Mouse (Mus musculus) gastrocnemius, adult 2 months (tissue): ENCODE data around the gene Tmem94. TPM values are rescaled to one million over a fixed set of nuclear protein-coding genes. Genes with fewer than 3 reads are reported as not detected.

ENCODE experiments used
- DNase-seq: peaks from one replicate; pipeline ENCODE4 v3.0.0; 2022
- H3K27ac ChIP-seq: fragments of 200-600 bp; 2 replicates; pipeline ENCODE4 v1.8.1; 2022; ENCODE audit warnings: mild to moderate bottlenecking
- H3K4me3 ChIP-seq: fragments of 200-600 bp; 2 replicates; pipeline ENCODE4 v1.8.1; 2022; ENCODE audit warnings: mild to moderate bottlenecking, moderate library complexity
- CTCF ChIP-seq: fragments of 200-600 bp; IDR thresholded peaks from 2 replicates; pipeline ENCODE4 v1.8.1; 2022; ENCODE audit warnings: antibody characterized with exemption, mild to moderate bottlenecking, moderate library complexity
- intact Hi-C: fragments of 180-260 bp; cut with DNase I; formaldehyde crosslinking; loops from one replicate; pipeline ENCODE4 v1.15.1; 2025
- total RNA-seq, 2 experiments: library from RNA; stranded (reverse); gene quantifications; 2 replicates each; pipeline ENCODE4 v1.2.3; 2021

Gene Tmem94
- total RNA-seq, 2 experiments from 2014 or later, result 90.6 to 99.5 TPM

GRCm38 (mm10) chr11:115813507-115814296 lies 48.5 kb downstream of the Tmem94 start, which contains the start of gene Caskin2:
Gene Caskin2 (minus strand): TSS chr11:115813639.
- Histone ChIP-seq H3K27ac (peak within 1 kb of the TSS; percentile 92), H3K4me3 (peak within 1 kb of the TSS; percentile 91)
- intact Hi-C loops, result loop anchor here (1.0 to 5.0 kb wide), 4 partner anchors 35 to 181 kb away; no protein-coding TSS in a partner anchor
- DNase-seq, result peak; percentile 98
- peak; percentile 96 for TF ChIP-seq CTCF

DNA sequence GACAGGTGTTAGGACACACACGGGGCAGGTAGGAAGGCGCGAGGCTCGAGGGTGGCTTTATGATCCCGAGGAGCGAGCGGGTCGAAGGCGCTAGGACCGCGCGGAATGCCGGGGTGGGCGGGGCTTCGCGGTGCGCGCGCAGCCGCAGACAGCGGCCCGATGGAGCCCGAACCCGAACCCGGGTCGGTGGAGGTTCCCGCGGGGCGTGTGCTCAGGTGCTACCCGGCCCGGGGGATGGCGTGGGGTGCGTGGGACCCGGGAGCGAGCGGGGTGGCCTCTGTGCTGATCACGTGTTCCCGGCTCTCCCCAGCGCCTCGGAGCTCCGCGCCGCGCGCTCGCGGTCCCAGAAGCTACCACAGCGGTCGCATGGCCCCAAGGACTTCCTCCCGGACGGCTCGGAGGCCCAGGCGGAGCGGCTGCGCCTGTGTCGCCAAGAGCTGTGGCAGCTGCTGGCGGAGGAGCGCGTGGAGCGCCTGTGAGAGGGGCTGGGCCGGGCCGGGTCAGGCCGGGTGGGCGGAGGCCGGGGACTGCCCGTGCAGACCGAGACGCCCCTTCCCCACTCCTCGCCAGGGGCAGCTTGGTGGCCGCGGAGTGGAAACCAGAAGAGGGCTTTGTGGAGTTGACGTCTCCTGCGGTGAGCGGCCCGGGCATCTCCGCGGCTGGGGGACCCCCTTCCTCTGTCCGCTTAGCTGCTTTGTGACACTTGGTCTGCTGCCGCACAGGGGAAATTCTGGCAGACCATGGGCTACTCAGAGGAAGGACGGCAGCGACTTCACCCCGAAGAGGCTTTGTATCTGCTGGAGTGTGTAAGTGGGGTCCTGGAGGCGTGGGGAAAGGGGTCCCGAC lies 49.6 kb downstream of the Tmem94 start, which contains the start of gene Tsen54:
Tsen54 (plus strand) TSS at position 120 of the 846 bp plus-strand sequence.
- intact Hi-C loops, result loop anchor here (1.0 to 5.0 kb wide), 3 partner anchors 93 to 183 kb away; no protein-coding TSS in a partner anchor
- peak within 1 kb of the TSS; percentile 92 for H3K27ac ChIP-seq
- peak; percentile 92 for DNase-seq
- TF ChIP-seq CTCF, result no peak
- peak within 1 kb of the TSS; percentile 91 for H3K4me3 ChIP-seq

DNA sequence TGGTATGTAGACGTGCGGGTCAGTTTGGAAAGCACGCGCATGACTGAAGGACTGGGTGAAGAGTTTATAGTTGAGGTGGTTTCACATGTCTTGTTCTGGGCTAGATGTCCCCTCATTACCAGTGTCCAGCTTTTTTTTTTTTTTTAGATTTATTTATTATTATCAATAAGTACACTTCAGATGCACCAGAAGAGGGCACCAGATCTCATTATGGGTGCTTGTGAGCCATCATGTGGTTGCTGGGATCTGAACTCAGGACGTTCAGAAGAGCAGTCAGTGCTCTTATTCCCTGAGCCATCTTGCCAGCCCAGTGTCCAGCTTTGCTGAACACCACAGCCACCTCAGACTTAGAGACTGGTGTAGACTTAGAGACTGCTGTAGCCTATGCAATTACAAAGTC lies 52.1 kb downstream of the Tmem94 start:
- H3K27ac ChIP-seq, result no peak overlapping the region
- no peak for DNase-seq
- intact Hi-C loops, result no loop called here
- no peak overlapping the region for H3K4me3 ChIP-seq
- TF ChIP-seq CTCF, result peak; percentile 9; the same call in 1 of the 2 replicates

DNA sequence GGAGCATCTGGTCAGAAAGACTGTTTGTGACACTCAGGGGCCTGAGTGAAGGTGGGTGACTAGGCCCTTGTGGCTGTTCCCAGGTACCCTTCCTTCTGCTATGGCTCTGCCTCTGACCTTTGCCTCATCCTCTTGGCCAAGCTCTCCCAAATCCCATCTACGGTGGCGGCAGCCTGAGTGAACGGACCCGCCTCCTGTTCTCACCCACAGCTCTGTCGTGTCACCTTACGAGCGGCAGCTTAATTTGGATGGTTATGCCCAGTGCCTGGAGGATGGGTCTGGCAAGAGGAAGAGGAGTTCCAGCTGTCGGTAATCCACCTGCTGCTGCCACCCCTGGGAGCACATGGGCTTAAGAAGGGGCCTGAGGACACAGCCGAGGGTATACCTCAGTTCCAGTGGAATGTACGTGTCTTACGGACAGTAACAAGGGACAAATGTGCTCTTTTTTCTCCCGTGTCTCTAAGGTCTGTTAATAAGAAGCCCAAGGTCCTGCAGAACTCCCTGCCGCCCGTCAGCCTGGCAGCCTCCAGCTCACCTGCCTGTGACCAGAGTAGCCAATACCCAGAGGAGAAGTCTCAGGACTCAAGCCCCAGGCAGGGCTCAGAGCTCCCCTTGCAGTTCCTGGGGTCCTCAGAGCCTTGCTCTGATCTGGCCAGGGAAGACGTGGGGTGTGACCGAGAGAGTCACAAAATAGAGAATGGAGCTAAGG lies 54.8 kb downstream of the Tmem94 start:
- Histone ChIP-seq H3K4me3 (no peak overlapping the region), H3K27ac (peak overlapping the region; percentile 57)
- TF ChIP-seq CTCF, result no peak
- DNase-seq, result peak; percentile 70
- intact Hi-C loops, result no loop called here

DNA sequence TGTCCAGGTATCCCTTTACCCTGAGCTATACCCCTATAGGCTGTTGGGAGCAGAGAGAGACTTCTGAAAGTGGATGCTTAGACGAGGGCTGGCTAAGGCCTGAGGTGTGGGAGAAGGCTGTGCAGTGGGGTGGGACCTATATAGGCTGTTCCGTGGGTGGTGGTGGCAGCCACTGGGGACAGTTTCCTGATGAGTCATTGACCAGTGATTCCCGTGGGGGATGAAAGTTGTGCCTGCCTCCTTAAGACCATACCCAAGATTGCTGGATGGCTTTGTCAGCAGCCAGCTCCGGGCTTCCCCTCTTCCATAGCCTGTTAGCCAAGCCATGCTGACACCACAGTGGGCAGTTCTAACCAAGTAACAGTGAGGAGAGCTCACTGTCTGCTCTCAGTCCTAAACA lies 55.8 kb downstream of the Tmem94 start:
- Histone ChIP-seq H3K27ac (no peak overlapping the region), H3K4me3 (no peak overlapping the region)
- no peak for TF ChIP-seq CTCF
- intact Hi-C loops, result no loop called here
- DNase-seq, result no peak

DNA sequence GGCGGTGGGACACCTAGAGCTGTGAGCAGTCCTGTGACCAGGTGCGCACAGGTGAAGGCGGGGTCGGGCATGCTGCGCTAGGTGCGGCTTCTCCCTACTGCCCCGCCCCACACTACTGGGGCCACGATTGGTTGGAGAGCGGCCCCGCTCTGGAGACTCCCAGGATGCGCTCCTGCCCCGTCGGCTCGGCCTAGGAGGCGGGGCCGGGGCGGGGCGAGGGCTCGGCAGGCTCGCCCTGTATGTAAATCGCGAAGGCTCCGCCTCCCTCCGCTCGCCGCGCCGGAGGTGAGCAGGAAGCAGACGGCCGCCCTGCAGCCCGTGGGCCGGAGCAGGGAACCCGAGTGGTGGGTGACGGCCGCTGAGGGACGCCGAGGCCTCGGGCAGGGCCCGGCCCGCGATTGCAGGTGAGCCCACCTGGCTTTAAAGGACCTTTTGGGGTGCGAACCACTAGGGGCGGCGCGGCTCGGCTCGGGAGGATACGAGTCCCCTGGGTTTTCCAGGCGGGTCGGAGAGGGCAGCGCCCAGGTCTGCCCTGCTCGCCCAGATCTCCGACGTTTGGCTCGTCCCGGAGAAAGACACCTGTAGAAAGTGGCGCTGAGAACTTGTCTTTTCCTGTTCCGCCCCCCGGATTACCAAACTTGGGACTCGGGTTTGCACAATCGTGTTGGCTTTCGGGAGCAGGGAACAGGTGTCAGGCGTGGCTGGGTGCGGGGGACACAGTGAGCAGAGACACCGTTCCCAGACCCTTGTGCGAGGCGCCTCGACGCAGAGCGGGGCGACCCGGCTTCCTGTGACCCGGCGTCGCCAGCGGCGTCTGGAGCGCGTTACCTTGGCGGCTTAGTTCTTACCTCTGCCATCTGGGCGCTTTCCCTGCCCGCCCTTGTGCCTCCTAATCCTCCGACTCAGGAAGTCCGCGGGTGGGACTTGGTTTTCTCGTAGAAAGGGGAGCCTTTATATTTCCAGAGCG lies 58.8 kb downstream of the Tmem94 start, which contains the start of gene Llgl2:
Llgl2 (plus strand) TSS at position 276 of the 967 bp plus-strand sequence.
- DNase-seq, result peak; percentile 94
- intact Hi-C loops, result no loop called here
- H3K27ac ChIP-seq, result peak within 1 kb of the TSS; percentile 90
- TF ChIP-seq CTCF, result peak; percentile 22; the same call in 1 of the 2 replicates
- H3K4me3 ChIP-seq, result peak within 1 kb of the TSS; percentile 76

GRCm38 (mm10) chr11:115824813-115825212 lies 59.6 kb downstream of the Tmem94 start:
- DNase-seq, result no peak
- Histone ChIP-seq H3K4me3 (peak overlapping the region; percentile 76), H3K27ac (peak overlapping the region; percentile 90)
- intact Hi-C loops, result no loop called here
- no peak for TF ChIP-seq CTCF

GRCm38 (mm10) chr11:115826487-115826886 lies 61.3 kb downstream of the Tmem94 start:
- no peak overlapping the region for H3K27ac ChIP-seq
- intact Hi-C loops, result no loop called here
- no peak for DNase-seq
- TF ChIP-seq CTCF, result no peak
- H3K4me3 ChIP-seq, result no peak overlapping the region

GRCm38 (mm10) chr11:115827624-115828023 lies 62.4 kb downstream of the Tmem94 start:
- no peak for TF ChIP-seq CTCF
- Histone ChIP-seq H3K4me3 (no peak overlapping the region), H3K27ac (no peak overlapping the region)
- intact Hi-C loops, result no loop called here
- DNase-seq, result no peak

DNA sequence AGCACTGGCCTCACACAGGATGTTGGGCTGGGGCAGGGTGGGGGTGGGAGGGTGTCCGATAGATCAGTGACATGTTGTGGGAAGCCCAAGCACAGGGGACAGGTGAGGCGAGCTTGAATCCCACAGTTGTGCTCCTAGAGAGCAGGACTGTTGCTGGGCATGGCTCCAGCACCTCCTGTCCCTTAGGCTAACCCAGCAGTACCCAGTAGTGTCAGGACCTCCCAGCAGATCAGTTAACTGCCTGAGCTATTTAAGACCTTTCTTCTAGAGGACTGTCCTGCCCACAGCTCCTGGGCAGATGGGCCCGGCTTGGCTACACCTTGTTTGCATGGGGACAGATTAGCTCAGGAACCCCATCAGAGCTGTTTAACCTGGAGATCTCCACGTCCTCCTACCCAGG lies 63.8 kb downstream of the Tmem94 start:
- peak; percentile 75 for DNase-seq

More for the DNA sequence above, 63.8 kb downstream of the Tmem94 start:
- TF ChIP-seq CTCF, result no peak
- intact Hi-C loops, result no loop called here
- Histone ChIP-seq H3K4me3 (no peak overlapping the region), H3K27ac (peak overlapping the region; percentile 80)
